Mouse (Mus musculus) ovary, postnatal 36 days (tissue): ENCODE results near the gene Vps36.

ENCODE experiments used
- DNase-seq: peaks from one replicate; pipeline ENCODE4 v3.0.0; 2022; ENCODE audit warnings: low spot score, mixed read lengths

Gene Vps36

GRCm38 (mm10) chr8:22192660-22193431, at the start of gene Vps36:
Gene Vps36, plus strand, starts transcription at chr8:22192809.
- DNase-seq, result peak; percentile 91

GRCm38 (mm10) chr8:22143764-22144491, 48.7 kb upstream of the Vps36 start:
- DNase-seq, result no peak

- no peak for DNase-seq
These were observed 46.8 kb upstream of the Vps36 start for GRCm38 (mm10) chr8:22145831-22146230.

GRCm38 (mm10) chr8:22147706-22148366, 44.8 kb upstream of the Vps36 start:
- no peak for DNase-seq

- no peak for DNase-seq
These were observed 44.3 kb upstream of the Vps36 start for GRCm38 (mm10) chr8:22148367-22148740.

GRCm38 (mm10) chr8:22149643-22150344, 42.8 kb upstream of the Vps36 start:
- DNase-seq, result no peak

GRCm38 (mm10) chr8:22150345-22150663, 42.3 kb upstream of the Vps36 start:
- DNase-seq, result no peak

- no peak for DNase-seq
These were observed 30.4 kb upstream of the Vps36 start for GRCm38 (mm10) chr8:22162206-22162605.

- DNase-seq, result no peak
These were observed 28.2 kb upstream of the Vps36 start for GRCm38 (mm10) chr8:22164431-22164830.

GRCm38 (mm10) chr8:22165251-22166079, 27.1 kb upstream of the Vps36 start:
- DNase-seq, result no peak

- DNase-seq, result peak; percentile 83
These were observed 26.5 kb upstream of the Vps36 start, which contains the start of gene Nek3 for GRCm38 (mm10) chr8:22166080-22166603. Gene Nek3, minus strand, starts transcription at chr8:22166435.

GRCm38 (mm10) chr8:22169167-22169566, 23.4 kb upstream of the Vps36 start:
- DNase-seq, result no peak

GRCm38 (mm10) chr8:22175966-22176365, 16.6 kb upstream of the Vps36 start:
- no peak for DNase-seq

- no peak for DNase-seq
These were observed 7.7 kb upstream of the Vps36 start for GRCm38 (mm10) chr8:22184884-22185283.

GRCm38 (mm10) chr8:22185431-22186397, 6.9 kb upstream of the Vps36 start, which contains the start of gene Ckap2:
Gene Ckap2, minus strand, starts transcription at chr8:22185819.
- peak; percentile 91 for DNase-seq

GRCm38 (mm10) chr8:22193432-22194010, 912 bp downstream of the Vps36 start:
- DNase-seq, result no peak

GRCm38 (mm10) chr8:22197914-22198313, 5.3 kb downstream of the Vps36 start:
- DNase-seq, result no peak

GRCm38 (mm10) chr8:22199481-22199880, 6.9 kb downstream of the Vps36 start:
- DNase-seq, result no peak

GRCm38 (mm10) chr8:22207535-22207934, 14.9 kb downstream of the Vps36 start:
- no peak for DNase-seq
